Mouse (Mus musculus) large intestine, adult 2 months (tissue): ENCODE data around the gene Zfp593. TPM values are rescaled to one million over a fixed set of nuclear protein-coding genes. Genes with fewer than 3 reads are reported as not detected.

Experiments
- DNase-seq: peaks from one replicate; pipeline ENCODE4 v3.0.0-alpha.2; 2012; ENCODE audit warnings: low read depth, low spot score
- WGBS: fragments of 180-500 bp; shearing (Covaris S2); methylation state at CpG from one replicate; pipeline ENCODE4 v1.1.7; 2018; 5-methylcytosine and 5-hydroxymethylcytosine counted together
- polyA plus RNA-seq: library from polyadenylated mRNA; depleted of rRNA; stranded (reverse); fragments of >200 nt; gene quantifications from 2 replicates; pipeline ENCODE4 v1.2.3, GENCODE M21; 2012

Gene Zfp593
- polyA plus RNA-seq, 1 experiment: 9.1 TPM

DNA sequence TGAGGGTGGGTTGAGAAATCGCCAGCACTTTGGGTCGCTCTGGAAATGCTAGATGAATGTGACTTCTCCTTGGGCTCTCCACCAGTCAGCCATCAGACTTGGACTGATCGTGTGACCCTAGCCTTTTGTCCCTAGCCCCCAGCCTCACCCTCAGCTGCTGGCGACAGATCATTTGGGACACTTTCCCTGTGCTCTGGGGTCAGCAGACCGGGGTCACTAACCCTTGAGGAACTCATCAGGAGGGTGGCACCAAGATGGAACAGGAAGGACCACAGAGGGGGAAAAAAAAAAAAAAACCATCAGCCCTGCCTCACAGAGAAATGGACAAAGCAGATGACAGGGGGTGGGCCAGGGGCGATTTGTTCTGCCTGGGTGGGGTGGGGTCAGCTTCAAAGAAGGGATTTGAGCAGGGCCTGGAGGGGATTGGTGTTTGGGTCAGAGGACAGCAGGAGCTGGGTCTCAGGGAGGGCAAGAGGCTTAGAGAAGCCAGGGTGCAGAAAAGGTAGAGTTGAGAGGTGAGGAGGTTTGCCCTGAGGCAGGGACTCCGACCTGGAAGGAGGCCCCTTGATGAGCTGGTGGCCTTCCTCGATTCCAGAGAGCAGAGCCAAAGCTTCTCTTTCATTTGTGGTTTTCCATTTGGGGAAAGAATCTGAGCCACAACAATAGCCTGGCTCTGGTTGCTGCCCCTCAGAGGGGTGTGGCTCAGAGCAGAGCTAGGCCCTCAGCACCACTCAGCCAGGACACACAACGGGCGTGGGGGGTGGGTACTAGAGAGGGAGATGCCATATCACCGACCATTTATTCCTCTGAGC is 12.0 kb upstream of the Zfp593 start:
- 68% methylated on average over 11 of the region's 11 CpGs for WGBS
- DNase-seq: no peak

DNA sequence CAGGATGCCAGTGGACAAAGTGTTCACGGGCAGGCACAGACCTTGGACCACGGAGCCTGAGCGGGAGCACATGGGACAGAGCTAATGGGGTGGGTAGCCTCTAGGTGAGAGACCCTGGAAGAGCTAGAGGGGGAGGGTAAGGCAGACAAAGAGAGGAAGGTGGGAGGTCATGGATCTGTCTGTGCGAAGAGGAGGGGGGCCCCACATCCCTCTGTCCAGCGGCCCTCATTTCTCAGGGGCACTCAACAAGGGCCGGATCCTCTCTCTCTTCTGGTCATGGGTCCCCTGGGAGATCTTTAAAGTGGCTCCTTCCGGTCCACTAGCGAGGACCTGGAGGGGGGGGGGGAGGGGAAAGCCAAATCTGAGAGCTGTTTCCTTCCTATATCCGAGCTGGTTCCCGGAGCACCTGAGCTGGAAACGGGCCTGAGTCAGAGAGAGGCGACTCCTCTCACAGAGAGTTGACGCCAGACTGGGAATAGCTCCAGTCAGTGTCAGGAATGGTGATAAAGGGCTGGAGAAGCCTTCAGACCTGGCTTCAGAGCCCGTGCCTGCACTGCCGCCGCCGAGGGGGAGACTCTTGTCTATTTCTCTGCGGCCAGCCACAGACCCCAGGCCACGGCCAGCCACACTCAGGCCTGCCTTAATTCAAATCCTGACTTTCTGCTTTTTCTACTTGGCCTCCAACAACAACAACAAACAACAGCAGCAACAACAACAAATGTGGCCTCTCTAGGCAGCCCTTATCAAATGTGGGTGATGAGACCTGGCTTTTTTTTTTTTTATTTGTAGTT is 11.2 kb upstream of the Zfp593 start:
- no peak for DNase-seq
- 66% methylated on average over 19 of the region's 19 CpGs for WGBS

GRCm38 (mm10) chr4:134255854-134256253 is 10.5 kb upstream of the Zfp593 start:
- DNase-seq: no peak
- 68% methylated on average over 4 of the region's 4 CpGs for WGBS

DNA sequence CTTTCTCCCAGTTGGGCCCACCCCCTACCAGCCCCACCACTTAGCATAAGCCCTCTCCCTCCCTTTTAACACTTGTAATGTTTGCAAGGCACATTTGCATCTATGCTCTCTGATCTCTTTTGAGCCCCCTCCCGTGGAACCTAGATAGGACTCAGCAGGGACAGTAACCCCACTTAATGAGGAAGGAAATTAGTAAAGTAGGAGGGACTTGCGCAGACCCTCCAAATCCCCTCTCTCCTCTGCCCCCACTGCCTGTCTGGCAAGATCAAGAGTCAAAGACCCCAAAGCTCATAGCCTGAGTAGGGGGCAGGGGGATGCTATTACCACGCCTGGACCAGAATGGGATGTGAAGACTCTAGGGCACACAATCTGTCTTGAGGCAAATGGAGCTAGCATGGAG is 9.4 kb upstream of the Zfp593 start:
- DNase-seq: no peak
- 72% methylated on average over 3 of the region's 3 CpGs for WGBS

DNA sequence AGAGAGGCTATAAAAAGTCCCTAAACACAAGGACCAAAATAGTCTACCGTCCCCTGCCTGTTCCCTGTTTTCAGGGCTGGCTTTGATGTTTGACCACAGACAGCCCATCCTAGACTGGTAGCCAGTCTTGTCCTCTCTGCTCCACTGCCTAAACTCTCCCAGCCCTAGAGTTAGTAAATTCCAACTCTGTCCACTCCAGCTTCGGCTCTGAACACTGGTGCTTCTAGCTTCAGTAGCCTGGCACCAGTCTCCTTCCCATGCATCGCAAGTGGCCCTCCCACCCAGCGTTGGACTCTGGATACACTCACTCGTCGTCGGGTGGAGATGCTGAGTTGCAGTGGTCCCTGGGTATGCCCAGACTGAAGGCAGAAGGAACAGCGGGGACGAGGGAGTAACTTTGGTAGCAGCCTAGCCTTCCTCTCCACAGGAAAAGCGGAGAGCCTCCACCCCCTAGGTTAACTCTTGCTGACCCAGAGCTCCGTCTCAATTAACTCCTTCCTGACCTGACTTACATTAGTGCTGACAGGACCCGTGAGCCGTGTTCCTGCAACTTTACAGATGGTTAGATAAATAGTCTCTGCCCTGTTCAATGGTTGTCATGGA is 8.4 kb upstream of the Zfp593 start, which contains the start of gene Grrp1:
Gene Grrp1 (minus strand): TSS at position 385 of the 603 bp plus-strand sequence.
- 8% methylated on average over 13 of the region's 13 CpGs for WGBS
- no peak for DNase-seq

DNA sequence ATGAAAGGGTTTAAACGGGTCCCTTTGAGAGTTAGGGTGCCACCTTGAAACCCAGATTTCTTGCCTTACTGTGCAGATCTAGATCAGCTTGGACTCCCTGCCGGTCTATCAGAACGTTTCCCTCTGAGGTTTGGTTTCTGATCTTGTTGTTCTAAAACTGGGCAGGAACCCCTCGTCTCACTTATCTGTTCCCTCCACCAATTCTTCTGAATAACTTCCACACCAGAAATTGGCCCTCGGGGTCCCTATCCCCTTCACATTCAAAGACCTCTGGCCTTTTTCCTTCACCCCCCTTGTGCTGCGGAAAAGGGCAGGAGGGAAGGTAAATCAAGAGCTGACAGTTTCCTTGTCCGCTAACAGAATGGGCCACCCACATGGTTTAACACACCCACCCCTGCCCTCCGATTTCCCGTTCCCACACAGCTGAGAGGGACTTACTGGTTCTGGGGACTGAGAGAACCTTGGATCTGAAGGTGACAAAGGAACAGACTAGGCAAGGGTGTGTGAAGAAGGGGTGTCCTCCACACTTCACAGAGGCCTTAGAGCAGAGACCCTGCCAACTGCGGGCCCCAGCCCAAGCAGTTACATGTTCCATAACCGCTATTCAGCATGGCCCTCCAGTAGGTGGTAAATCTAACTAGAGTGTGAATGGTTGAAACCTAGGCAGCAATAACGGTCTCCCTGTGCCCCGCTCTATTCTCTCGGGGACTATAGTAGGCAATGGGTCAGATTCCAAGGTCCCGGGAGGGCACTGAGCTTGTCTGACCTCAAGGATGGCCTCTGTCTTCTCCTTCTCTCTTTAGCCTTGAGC is 7.7 kb upstream of the Zfp593 start:
- DNase-seq: no peak
- 45% methylated on average over 15 of the region's 15 CpGs for WGBS

- WGBS: 35% methylated on average over 22 of the region's 22 CpGs
- no peak for DNase-seq
Measured at GRCm38 (mm10) chr4:134252131-134252910, 6.9 kb upstream of the Zfp593 start.

DNA sequence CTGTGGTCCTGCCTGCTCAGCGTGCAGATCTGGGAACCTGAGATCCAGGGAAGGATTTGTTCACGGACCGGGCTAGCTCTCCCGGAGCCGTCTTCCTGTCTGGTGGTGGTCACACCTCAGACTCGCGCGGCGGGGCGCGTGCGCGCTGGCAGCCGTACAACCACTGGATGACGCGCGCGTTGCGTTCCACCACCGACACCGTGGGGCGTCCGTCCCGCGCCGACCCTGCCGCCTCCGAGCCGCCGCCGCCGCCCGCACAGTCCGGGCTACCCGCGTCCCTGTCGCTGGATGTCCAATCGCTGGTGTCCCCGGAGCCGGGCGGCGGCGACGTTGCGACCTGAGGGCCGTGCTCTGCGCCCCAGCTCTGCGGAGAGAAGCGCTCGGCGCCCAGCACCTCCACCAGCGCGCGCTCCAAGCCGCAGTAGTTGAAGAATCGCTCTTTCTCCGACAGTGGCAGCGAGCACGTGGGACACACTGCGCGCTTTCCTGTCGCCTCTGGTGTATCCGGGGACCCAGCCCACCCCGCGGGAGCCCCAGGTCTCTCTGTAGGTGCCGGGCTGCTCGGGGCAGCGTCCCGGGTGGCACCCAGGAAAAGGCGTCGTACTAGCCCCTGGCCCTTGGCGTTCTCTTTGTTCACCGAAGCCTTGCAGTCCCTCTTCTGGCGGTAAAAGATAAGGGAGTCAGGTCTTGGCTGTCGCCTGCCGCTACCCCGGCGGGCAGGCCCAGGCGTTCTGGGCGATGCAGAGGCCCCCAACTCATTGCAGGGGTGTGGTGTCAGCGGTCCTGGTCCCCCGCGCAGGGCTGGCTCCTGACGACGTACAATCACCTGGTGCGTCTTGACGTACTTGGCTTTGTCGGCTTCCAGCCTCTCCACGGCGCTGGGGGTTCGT is 6.1 kb upstream of the Zfp593 start:
- no peak for DNase-seq
- WGBS: 5% methylated on average over 91 of the region's 91 CpGs

DNA sequence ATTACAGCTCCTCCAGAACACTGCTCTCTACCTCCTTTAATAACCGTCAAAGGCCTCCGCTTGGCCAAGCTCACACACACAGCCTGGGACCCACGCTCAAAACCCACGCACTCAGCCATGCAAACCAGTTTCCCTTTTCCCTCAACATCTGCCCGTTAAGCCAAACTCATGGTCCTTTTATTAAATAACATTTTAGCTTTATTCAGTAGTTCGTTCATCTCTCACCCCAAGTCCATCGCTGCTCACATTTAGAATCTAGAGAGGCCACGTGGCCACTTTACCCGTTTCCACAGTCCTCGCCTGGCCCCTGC is 5.5 kb upstream of the Zfp593 start:
- 25% methylated on average over 10 of the region's 10 CpGs for WGBS
- DNase-seq: no peak

- DNase-seq: no peak
- WGBS: 31% methylated on average over 27 of the region's 27 CpGs
Measured at GRCm38 (mm10) chr4:134250116-134250929, 4.9 kb upstream of the Zfp593 start.

DNA sequence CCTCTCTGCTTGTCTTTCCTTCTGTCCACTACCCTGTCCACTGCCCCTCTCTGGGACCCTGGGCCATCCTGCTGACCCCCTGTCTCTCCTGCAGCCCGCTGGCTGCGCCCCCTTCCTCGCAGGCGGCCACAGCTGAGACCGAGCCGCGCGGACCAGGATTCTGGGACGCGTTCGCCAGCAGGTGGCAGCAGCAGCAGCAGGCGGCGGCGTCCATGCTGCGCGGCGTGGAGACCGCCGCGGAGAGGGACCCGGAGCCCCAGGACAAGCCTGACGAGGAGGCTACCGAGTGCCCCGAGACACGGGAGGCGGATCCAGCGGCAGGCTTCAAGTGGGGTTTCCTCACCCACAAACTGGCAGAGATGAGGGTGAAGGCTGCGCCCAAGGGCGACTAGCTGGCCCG is 4.3 kb upstream of the Zfp593 start:
- WGBS: 2% methylated on average over 30 of the region's 30 CpGs
- DNase-seq: no peak

DNA sequence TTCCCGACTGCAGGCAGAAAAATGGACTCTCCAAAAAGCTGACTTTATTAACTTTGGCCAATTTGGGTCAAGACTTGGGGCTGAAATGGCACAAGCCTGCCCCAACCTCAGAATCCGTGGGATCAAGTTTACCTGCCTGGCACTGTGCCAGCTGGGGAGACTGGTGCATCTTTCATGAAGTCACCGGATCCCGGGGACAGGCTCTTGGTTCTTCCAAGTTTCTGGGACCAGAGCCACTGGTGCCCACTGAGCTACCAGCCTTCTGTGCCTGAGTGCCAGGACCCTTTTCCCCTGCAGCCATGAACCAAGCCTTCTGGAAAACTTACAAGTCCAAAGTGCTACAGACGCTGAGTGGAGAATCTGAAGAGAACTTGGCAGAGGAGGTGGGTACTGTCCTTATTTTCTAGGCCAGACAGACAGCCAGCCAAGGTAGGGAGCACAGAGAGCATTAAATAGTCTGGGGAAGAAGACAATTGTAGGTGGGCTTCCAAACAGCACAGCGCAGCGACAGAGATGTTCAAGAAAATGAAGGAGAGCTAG is 1.4 kb upstream of the Zfp593 start, which contains the start of gene Gm30191:
Gene Gm30191 (plus strand): TSS at position 217 of the 540 bp plus-strand sequence.
- no peak for DNase-seq
- WGBS: 48% methylated on average over 7 of the region's 7 CpGs

GRCm38 (mm10) chr4:134246256-134246655 is 864 bp upstream of the Zfp593 start:
- DNase-seq: no peak
- WGBS: 70% methylated on average over 4 of the region's 4 CpGs

GRCm38 (mm10) chr4:134243516-134244250 is 1.7 kb downstream of the Zfp593 start, which contains the start of gene E130218I03Rik:
Gene E130218I03Rik (plus strand): TSS chr4:134243662.
- no peak for DNase-seq
- WGBS: 95% methylated on average over 17 of the region's 17 CpGs

- WGBS: 6% methylated on average over 10 of the region's 10 CpGs
- DNase-seq: peak; percentile 18
Measured at GRCm38 (mm10) chr4:134238686-134239085, 6.7 kb downstream of the Zfp593 start.

- peak; percentile 97 for DNase-seq
- WGBS: 4% methylated on average over 18 of the region's 18 CpGs
Measured at GRCm38 (mm10) chr4:134238279-134238651, 7.1 kb downstream of the Zfp593 start, which contains the start of gene Cnksr1. Gene Cnksr1 (minus strand): TSS chr4:134238399.
